Mouse (Mus musculus): ENCODE results near the gene Caln1. TPM values are rescaled to one million over a fixed set of nuclear protein-coding genes. Genes with fewer than 3 reads are reported as not detected.

Caln1 gene
- polyA plus RNA-seq, 1 experiment: 6.9 TPM

GRCm38 (mm10) chr5:130771061-130771741 lies 401.9 kb downstream of the Caln1 start:
- no peak for DNase-seq (ENCODE audit: low read depth)
- TF ChIP-seq CTCF (IDR thresholded peaks at IDR 0.05; ENCODE audit: borderline replicate concordance, extremely low read depth, insufficient read depth, insufficient read length) (no peak), POLR2A (IDR thresholded peaks at IDR 0.05; ENCODE audit: borderline replicate concordance, extremely low read depth, insufficient read depth, insufficient read length, poor library complexity, severe bottlenecking) (no peak)

GRCm38 (mm10) chr5:130772491-130772890 lies 403.2 kb downstream of the Caln1 start:
- DNase-seq (ENCODE audit: low read depth): no peak
- TF ChIP-seq CTCF (IDR thresholded peaks at IDR 0.05; ENCODE audit: borderline replicate concordance, extremely low read depth, insufficient read depth, insufficient read length): no peak
- no peak for TF ChIP-seq POLR2A (IDR thresholded peaks at IDR 0.05; ENCODE audit: borderline replicate concordance, extremely low read depth, insufficient read depth, insufficient read length, poor library complexity, severe bottlenecking)

- TF ChIP-seq POLR2A (IDR thresholded peaks at IDR 0.05; ENCODE audit: borderline replicate concordance, extremely low read depth, insufficient read depth, insufficient read length, poor library complexity, severe bottlenecking) (no peak), CTCF (IDR thresholded peaks at IDR 0.05; ENCODE audit: borderline replicate concordance, extremely low read depth, insufficient read depth, insufficient read length) (no peak)
- no peak for DNase-seq (ENCODE audit: low read depth)
These were observed 405.7 kb downstream of the Caln1 start for GRCm38 (mm10) chr5:130774946-130775345.

- no peak for TF ChIP-seq POLR2A (IDR thresholded peaks at IDR 0.05; ENCODE audit: borderline replicate concordance, extremely low read depth, insufficient read depth, insufficient read length, poor library complexity, severe bottlenecking)
- no peak for TF ChIP-seq CTCF (IDR thresholded peaks at IDR 0.05; ENCODE audit: borderline replicate concordance, extremely low read depth, insufficient read depth, insufficient read length)
- peak; percentile 68 for DNase-seq (ENCODE audit: low read depth)
These were observed 423.6 kb downstream of the Caln1 start for GRCm38 (mm10) chr5:130792755-130793452.

DNA sequence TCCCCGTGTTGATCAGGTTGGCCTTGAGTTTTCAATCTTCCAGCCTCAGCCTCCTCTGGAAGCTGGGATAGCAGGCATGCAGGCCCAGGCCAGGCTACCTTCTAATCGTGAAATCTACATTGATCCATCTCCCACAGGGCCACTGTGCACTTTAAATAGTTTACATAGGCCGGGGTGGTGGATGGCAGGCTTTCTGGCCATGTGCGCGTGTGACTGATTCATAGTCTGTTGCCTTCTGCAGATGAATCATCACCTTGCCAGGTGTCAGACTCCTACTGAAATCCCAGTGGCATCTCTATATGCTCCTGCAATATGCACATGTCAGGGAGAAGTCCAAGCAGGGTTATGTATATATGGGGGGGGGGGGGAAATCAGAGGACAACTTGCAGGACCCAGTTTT lies 428.5 kb downstream of the Caln1 start:
- DNase-seq (ENCODE audit: low read depth): no peak
- TF ChIP-seq CTCF (IDR thresholded peaks at IDR 0.05; ENCODE audit: borderline replicate concordance, extremely low read depth, insufficient read depth, insufficient read length) (no peak), POLR2A (IDR thresholded peaks at IDR 0.05; ENCODE audit: borderline replicate concordance, extremely low read depth, insufficient read depth, insufficient read length, poor library complexity, severe bottlenecking) (no peak)

GRCm38 (mm10) chr5:130810314-130810713 lies 441.1 kb downstream of the Caln1 start:
- no peak for TF ChIP-seq POLR2A (IDR thresholded peaks at IDR 0.05; ENCODE audit: borderline replicate concordance, extremely low read depth, insufficient read depth, insufficient read length, poor library complexity, severe bottlenecking)
- no peak for TF ChIP-seq CTCF (IDR thresholded peaks at IDR 0.05; ENCODE audit: borderline replicate concordance, extremely low read depth, insufficient read depth, insufficient read length)
- peak; percentile 11 for DNase-seq (ENCODE audit: low read depth)

- DNase-seq (ENCODE audit: low read depth): peak; percentile 31
- TF ChIP-seq CTCF (IDR thresholded peaks at IDR 0.05; ENCODE audit: borderline replicate concordance, extremely low read depth, insufficient read depth, insufficient read length) (no peak), POLR2A (IDR thresholded peaks at IDR 0.05; ENCODE audit: borderline replicate concordance, extremely low read depth, insufficient read depth, insufficient read length, poor library complexity, severe bottlenecking) (no peak)
These were observed 441.6 kb downstream of the Caln1 start for GRCm38 (mm10) chr5:130810846-130811245.

GRCm38 (mm10) chr5:130811266-130811665 lies 442.0 kb downstream of the Caln1 start:
- DNase-seq (ENCODE audit: low read depth): peak; percentile 76
- TF ChIP-seq CTCF (IDR thresholded peaks at IDR 0.05; ENCODE audit: borderline replicate concordance, extremely low read depth, insufficient read depth, insufficient read length): peak; percentile 67; the same call in 1 of the 2 replicates
- TF ChIP-seq POLR2A (IDR thresholded peaks at IDR 0.05; ENCODE audit: borderline replicate concordance, extremely low read depth, insufficient read depth, insufficient read length, poor library complexity, severe bottlenecking): no peak

GRCm38 (mm10) chr5:130811966-130812365 lies 442.7 kb downstream of the Caln1 start:
- no peak for DNase-seq (ENCODE audit: low read depth)
- TF ChIP-seq POLR2A (IDR thresholded peaks at IDR 0.05; ENCODE audit: borderline replicate concordance, extremely low read depth, insufficient read depth, insufficient read length, poor library complexity, severe bottlenecking) (no peak), CTCF (IDR thresholded peaks at IDR 0.05; ENCODE audit: borderline replicate concordance, extremely low read depth, insufficient read depth, insufficient read length) (peak; percentile 31; the same call in 1 of the 2 replicates)

DNA sequence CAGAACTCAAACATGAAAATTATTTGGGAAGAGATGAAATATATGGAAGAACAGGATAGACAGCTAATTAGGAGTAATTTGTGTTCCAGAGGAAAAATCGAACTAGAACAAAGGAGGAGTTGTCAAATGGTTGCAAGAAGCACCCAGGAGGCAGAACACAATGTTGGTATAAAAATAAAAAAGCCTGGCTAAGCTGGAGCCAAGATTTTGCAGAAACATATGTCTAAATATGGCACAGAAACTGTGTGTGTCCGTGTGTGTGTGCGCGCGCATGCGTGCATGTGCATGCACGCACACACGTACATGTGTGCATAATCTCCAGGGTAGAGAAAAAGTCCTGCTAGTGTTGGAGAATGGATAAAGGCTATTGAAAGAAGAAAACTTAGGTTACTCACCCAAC lies 443.3 kb downstream of the Caln1 start:
- no peak for TF ChIP-seq CTCF (IDR thresholded peaks at IDR 0.05; ENCODE audit: borderline replicate concordance, extremely low read depth, insufficient read depth, insufficient read length)
- TF ChIP-seq POLR2A (IDR thresholded peaks at IDR 0.05; ENCODE audit: borderline replicate concordance, extremely low read depth, insufficient read depth, insufficient read length, poor library complexity, severe bottlenecking): no peak
- no peak for DNase-seq (ENCODE audit: low read depth)

DNA sequence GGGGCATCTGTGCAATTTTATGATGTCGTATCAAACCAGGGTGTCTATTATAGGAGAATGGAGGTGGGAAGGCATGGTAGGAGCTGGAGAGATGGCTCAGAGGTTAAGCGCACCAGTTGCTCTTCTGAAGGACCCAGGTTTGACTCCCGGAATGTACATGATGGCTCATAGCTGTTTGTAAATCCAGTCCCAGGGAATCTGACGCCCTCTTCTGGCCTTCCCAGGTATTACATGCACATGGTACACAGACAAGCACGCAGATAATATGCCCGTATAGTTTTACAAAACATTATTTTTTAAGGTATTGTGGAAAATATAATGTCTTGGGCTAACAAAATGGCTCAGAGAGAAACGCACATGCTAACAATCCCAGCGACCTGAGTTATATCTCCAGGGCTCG lies 443.8 kb downstream of the Caln1 start:
- peak; percentile 40; the same call in 1 of the 2 replicates for TF ChIP-seq CTCF (IDR thresholded peaks at IDR 0.05; ENCODE audit: borderline replicate concordance, extremely low read depth, insufficient read depth, insufficient read length)
- no peak for TF ChIP-seq POLR2A (IDR thresholded peaks at IDR 0.05; ENCODE audit: borderline replicate concordance, extremely low read depth, insufficient read depth, insufficient read length, poor library complexity, severe bottlenecking)
- DNase-seq (ENCODE audit: low read depth): no peak
